Mouse (Mus musculus) monocyte, adult 2 months (primary cell): ENCODE results near the gene Mef2c.

Experiments used
- DNase-seq, 2 experiments: peaks; one replicate each; pipeline ENCODE4 v3.0.0; 2022; ENCODE audit warnings: low spot score in 2 of 2, low read depth in 1 of 2

Gene Mef2c

DNA sequence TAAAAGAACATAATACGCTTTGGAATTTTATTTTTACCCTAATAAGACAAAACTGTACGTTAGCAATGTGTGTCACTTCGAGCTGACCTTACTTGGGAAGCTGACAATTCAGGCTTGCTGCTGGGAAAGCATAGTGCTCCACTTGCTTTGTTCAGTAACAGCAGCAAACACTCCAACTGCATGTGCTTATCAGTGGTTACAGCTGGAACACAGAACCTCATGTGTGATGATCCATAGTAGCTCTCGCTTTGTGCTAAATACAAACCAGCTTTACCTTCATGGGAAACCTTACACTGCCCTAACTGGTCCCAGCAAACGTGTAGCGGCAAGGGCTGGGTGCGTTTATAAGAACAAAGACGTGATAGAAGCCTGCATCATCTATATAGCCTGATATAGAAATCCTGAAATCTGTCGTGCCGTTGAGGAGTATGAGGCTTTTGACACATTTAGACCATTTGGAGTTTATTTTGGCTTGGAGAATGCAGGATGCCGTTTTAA is 65.0 kb downstream of the Mef2c start:
- DNase-seq = no peak

DNA sequence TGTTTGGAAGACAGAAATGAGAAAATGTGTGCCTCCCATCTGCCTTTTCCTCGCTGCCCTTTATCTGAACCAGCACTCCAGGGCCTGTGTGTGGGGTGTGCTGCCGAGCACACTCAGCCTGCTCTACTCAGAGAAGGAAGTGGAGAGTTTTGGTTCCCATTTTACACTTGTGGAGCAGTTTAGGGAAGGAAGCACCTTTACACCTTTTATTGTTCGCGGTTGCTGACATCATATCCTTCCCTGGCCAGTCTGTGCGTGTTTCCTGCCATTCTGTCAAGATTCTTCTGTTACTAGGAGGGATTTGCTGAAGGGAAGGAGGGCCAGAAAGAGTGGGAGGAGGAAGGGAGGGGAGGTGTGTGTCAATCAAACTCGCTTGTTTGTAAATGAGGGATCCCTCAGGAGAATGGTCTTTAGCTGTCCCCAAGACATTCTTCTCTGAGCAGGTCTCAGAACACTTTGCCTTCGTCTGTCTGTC is 68.2 kb downstream of the Mef2c start:
- peak; percentile 70 to 71 for DNase-seq

DNA sequence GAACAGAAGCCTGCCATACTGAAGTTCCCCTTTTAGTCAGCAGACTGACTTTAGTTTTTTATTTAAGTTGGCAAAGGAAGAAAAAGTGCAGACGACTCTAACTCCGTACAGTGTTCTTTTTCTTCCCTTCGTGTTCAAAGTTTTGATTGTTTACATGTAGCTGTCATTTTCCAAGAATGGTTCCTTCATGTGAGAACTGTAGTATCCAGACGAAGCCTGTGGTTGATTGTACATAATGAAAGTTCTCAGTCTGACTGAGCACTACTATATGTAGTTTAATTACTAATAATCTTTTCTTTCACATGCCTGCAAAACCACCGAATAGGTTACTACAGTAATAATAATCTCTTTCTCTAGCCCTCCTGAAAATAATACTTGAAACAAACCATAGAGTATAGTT is 68.6 kb downstream of the Mef2c start:
- DNase-seq = no peak

DNA sequence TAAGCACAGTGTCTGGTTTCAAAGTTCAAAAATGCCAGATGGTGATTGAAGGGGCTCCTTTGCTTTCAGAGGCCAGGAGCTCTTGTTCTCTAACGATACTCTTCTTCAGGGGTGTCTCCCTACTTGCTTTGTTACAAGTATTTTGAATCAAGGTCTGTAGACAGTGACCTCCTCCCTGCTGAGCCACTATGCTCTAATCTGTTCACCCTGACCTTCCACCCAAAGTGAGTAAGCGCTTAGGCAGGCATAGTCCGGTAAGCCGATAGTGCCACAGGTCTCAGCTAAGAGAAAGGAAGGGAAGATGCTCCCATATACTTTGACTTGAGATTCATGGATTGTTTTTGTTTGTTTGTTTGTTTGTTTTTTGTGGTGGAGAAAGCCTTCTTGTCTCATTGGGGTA is 69.5 kb downstream of the Mef2c start:
- no peak for DNase-seq

DNA sequence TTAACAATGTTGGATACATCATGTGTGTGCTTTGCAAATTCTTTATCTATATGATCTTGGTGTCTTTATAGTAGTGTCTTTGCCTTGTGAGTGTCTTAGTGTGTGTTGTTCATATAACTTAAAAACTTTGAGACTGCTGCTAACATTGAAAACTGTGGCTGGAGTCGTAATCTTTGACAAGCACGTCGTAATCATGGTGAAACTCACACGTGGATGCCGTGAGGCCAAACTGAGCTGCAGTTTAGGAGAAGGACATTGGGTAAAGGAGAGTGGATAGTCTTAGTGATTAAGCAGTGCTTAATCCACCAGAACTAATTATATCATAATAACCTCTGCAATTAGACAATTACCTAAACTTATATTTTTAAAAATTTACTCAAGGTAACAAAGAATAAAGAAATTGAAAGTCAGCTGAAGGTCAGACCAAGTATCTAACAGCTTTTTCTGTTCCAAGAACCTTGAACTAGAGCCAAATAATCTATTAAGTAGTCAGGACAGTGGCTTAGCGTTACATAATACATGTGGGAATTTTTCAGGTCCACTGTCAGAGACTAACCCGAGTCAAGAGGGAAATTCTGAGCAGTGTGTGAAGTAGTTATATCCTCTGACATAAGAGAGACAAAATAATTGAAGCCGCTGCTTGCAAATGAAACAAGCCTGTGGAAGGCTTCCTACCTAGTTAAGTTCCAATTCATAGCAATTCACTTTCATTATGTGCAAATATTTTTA is 70.2 kb downstream of the Mef2c start:
- DNase-seq = no peak

DNA sequence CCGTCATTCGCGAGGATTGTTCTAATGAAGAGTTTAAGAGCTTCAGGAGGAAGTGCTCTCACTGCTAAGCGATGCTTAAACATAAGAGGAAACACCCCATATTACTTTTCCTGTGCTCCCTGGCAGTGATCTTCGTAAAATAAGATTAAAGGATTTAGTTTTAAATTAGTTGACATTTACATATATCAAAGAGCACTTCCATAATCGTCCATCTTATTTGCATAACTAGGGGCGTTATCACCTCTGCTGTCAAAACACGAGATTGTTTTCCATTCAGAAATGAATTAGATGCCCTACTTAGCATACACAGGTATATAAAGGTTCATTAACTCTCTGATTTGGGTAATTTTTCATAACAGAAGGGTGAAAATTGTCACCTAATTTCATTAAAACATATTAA is 71.0 kb downstream of the Mef2c start:
- no peak for DNase-seq

DNA sequence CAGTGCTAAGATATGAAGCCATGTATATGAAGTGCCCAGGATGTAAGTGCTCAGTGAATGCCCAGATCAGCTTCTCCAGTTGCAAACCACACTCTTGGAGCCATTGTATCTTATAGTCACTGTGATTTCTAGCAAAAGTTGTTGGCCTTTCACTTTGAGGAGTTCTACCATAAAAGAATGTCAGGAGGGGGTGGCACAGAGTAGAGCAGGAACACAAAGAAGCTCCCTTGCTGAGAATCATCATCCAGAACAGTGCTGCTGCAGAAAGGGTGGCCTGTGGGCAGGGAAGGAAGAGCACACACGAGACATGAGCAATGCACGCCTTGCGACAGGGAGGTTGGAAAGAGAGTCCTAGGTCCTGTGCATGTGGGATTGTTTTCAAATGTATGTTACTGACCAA is 75.6 kb downstream of the Mef2c start:
- DNase-seq = no peak

DNA sequence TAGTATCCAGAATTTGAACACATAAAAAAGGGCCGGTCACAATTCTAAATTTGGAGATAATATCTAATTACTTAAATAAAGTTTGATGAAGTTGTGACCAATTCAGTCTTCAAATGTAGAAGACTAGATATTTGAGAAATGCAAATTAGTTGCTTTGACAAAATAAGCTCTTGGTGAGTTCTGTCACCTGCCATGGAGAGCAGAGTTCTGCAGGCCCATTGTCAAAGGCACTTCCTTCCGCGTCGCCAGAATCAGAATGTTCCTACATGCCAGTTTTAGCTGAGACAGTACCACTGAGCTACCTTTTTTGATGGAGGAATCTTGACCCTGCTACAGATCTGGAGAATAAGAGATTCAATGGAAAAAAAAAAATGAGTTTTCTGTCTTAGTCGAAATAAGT is 77.0 kb downstream of the Mef2c start:
- no peak for DNase-seq

DNA sequence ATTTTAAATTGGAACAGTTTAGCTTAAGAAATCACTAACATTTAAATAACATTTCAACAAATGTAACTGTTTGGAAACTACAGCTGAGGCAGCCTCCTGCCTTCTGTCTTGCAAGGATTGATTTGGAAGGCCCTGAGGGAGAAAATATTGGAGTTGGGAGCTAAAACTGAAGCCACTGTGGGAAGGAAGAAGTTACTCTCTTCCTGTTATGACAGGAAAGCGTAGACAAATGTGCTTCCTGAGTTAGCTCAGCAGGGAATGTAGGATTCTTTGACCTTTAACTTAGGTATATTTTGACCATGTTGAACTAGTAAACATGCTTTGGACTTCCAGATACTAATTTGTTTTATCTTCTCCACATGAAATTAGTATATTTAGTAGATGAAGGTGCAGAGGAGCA is 78.7 kb downstream of the Mef2c start:
- DNase-seq = no peak

DNA sequence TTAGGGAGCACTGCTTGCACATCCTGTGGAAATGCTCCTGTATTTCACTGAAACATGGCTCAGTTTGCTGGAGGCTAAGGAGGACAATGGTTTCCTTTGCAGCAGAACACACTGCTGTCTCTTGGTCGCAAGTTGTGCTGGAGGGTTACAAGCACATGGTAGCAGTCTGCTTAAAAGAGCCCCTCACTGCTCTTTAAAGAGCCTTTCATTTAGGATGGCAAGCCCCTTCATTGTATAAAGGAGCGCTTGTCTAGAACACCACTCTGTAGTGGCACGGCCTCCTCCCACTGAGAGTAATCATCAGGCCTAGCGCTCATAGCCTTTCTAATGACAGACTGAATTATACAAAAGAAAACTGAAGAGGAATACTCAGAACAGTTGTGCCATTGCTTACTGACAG is 80.0 kb downstream of the Mef2c start:
- DNase-seq = no peak

DNA sequence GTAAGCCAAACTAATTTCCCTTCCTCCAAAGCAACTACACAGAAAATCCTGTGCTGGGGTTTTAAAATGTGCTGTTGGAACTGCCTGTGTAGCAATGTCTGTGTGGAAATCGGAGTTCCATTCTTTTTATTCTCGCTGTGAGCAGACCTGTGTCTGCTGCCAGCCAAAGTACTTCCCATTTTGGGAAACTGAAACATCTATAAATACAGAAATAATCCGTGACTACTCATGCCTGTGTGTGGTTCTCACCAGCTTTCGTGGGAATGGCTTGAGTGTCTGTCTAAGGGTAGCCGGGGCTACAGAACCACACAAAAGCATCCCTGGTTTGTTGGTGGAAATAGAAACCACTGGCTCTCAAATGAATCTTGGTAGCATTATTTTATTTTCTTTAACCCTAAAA is 81.5 kb downstream of the Mef2c start:
- no peak for DNase-seq

DNA sequence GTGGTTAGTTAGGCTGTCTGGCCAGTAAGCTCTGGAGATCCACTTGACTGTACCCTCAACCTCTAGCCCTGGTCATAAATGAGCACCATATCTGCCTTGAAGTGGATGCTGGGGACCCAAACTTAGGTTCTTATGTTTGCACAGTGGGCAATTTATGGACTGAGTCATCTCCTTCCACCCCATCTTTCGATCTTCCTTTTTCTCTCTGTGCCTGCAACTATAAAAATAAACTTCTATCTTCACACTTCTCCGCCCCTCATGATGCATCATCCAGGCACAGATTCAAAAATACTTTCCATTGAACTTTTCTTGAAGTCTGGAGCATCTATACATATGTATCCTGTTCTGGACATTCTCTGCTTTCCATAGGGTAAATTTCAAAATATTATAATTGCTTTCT is 84.4 kb downstream of the Mef2c start:
- DNase-seq = no peak

DNA sequence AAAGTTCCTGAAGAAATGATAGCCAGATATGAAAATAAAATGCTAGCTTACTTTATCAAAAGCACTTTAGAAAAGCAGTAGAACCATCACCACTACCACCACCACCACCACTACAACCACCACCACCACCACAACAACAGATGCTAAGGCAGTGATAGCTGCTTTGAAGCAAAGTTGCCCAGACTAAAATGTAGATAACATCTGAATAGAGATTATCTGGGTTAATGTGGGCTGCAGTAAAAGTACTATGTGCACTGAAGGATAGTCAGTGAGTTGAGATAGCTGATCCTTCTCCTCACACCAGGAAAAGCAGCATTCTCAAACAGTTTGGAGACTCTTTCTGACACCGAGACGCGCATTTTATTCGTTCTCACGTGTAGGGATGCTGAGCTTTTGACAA is 87.1 kb downstream of the Mef2c start:
- DNase-seq = no peak

DNA sequence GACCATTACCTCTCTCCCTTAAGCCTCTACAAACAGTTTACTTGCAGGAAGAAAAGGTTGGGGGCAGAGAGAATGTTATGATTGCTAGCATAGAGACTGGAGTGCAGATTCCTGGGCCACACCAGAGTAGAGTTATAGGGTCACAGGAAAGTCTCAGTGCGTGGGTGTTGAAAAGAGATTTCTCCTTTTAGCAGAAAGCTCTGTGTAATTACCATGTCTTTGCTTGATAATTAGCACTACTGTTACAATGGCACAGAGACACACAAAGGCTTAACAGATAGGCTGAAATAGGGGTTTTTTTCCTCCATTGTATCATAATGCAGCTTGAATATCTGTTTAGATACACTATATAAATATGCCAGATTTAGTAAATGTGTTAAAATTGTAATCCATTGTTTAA is 91.6 kb downstream of the Mef2c start:
- no peak for DNase-seq

DNA sequence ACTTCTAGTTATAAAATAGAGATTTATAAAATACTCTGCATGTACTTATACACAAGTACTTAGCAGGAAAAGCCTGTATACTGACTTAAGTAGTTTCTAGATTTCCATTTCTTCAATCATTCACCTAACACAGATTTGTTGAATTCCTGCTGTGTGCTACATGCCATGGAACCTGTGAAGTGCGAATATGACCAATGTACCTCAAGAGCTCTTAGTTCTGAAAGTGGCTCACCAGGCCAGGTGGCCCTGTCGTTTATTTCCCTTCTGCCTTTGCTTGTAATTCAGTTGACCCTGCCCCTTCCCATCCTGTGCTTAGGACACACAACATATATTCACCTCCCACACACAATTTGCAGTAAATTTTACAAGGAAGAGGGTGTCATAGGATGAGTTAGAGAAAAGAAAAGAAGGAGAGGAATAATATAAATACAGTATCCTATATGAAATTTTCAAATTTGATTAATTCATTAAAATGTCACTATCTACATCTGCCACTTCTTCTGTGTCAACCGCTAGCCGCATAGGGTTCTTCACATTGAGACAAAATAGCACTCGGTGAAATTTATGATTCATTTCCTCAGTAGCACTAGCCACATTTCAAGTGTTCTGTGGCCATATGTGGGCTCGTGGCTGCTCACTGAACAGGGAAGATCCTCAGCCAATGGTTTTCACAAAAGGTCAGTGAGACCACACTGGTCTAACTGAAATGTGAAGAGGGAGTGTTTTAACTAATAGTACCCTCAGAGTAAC is 93.3 kb downstream of the Mef2c start:
- DNase-seq = no peak

DNA sequence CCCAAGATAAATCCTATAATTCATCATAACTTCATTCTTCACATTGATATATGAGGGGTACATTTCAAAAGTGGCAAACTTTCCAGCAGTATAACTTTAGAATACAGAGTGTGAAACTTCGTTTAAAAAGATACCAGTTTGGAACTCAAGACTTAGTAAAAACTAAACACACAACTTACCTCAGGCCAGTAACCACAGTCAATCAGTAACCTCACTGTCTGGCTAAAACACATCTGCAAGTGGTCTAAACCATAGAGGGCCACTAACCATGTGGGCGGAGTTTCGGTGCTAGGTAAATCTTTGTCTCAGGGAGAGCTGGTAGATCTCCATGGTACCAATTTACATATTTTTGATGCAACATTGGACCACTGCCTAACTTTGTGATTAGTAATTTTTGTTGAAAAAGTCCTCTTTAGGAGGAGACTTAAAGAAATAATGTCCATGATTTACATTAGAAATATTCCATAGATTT is 93.9 kb downstream of the Mef2c start:
- DNase-seq = no peak

DNA sequence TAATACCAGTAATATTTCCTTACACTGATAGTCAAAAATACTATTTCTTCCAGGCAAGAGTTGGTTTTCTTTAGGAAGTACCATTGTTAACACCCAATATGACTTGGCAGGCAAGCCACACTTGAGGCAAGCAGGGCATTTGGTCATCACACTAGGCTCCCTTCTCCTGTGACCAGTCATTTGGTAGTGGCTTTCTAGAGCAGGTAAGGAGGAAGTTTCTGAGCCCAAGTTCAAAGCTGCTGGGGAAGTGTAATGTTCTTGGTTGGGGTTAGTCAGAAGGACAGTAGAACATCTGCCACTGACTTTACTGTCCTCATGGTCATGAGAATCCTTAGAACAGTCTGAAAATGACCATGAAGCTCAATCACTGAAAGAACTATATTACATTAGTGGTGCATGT is 96.5 kb downstream of the Mef2c start:
- DNase-seq = no peak

DNA sequence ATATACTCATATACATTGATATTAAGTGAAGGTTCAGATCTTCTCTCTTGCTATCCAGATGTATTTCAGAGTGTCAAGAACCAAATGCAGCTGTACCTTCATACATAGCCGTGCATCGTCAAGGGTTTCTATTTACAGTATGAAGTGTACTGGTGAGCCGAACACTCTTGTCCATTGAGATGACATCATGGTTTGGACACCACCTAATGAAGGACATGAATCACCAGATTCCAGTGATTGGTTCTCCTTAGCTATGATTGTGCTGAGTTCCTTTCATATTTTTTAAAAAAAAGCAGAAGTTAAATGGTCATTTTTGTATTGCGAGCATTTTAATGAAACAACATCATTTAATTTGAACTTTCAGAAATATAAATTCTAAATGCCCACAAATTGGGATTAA is 97.9 kb downstream of the Mef2c start:
- DNase-seq = no peak

DNA sequence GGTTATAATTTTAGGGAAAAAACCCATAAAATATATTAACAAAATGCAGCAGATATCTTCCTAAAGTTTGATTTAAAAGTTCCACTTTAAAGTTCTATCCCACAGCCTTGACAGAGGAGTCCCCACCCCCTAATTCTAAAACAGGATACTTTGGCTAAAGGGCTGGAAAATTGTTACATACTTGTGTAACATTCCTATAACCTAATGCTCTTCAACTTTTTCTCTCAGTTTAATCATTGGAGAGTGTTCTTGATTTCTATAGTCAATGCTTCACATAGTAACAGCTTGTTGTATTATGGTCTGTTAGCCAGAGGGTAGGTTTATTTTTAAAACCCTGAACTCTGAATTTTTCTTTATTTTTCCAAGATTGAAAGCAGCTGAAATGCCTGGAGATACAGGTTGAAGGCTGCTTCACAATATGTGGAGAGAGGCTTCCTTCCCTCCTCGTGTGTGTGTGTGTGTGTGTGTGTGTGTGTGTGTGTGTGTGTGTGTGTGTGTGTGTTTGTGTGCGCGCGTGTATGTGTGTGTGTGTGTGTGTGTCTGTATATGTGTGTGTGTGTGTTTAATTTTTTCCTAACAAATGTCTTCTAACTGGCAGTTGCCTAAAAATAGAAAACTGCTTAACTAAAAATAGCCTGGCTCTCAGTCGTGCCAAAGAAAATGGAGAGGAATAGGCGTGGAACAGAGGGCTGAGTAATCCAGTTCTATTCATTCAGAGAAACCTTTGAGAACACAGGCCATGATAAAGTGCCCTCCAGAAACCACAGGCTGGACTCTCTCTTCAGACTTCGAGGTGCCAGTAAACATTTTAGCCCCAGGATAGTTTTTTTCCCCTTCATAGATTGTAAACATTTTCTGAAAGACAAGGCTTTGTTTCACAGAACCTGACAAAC is 99.8 kb downstream of the Mef2c start:
- DNase-seq = no peak

DNA sequence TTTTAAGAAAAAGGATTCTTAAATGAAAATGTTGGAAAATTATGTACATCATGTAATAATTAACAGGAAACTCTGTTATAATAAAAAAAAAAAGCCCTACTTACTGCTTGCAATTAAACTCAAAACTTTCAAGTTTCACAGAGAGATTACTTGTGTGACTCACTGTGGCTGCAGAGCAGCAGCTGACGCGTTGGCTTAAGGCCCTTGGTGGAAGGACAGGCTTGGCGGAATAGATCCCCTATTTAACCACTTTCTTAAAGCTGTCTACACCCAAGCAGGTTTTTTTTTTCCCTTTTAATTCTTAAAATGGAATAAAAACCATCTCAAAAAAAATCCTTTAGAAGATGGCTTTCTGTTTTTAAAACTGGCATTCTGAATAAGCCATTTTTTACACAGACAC is 100.5 kb downstream of the Mef2c start:
- DNase-seq = no peak

DNA sequence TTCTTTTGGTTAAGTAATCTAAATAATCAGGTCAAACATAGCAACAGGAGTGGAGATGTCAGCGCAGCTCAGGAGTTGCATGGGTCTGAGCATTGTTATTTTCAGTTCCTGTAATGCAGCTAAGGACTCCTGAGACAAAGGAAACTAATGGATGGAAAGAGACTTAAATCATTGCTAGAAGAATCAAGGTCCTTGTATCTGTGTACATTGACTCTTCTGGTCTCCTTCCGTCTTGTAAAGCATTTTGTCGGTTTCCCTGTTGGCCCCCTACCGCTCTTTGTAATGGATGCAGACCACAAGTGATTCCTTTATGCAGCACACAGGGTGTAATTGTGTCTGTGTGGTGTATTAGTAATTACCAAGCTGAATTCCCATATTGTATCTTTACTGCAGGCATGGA is 101.0 kb downstream of the Mef2c start:
- no peak for DNase-seq
